Mouse (Mus musculus): ENCODE data around the gene Gga3. TPM values are rescaled to one million over a fixed set of nuclear protein-coding genes. Genes with fewer than 3 reads are reported as not detected.

Gene Gga3
- polyA plus RNA-seq, 1 experiment from 2014 or later, result 6.8 TPM

GRCm38 (mm10) chr11:115601174-115601573 lies 2.7 kb downstream of the Gga3 start:
- ATAC-seq (no peak), DNase-seq (ENCODE audit: low spot score) (no peak)
- Histone ChIP-seq H3K9ac (replicated peaks; ENCODE audit: low read depth) (no peak overlapping the region), H3K27me3 (replicated peaks; ENCODE audit: insufficient read depth, low read length) (no peaks in the 10 kb centered on the region), H3K4me1 (ENCODE audit: insufficient read depth, low read depth, low read length) (peaks cover 14% of the 10 kb centered on the region; the same call in 1 of the 2 replicates), H3K9me3 (ENCODE audit: low read length) (no peaks in the 10 kb centered on the region), H3K4me2 (replicated peaks; ENCODE audit: low read depth, low read length) (no peak overlapping the region), H3K27ac (ENCODE audit: low read length) (no peak overlapping the region), H3K36me3 (ENCODE audit: insufficient read depth, low read length) (no peaks in the 10 kb centered on the region; the same call in 1 of the 2 replicates), H3K4me3 (ENCODE audit: low read depth, low read length) (no peak overlapping the region)
- no peak for TF ChIP-seq CTCF (IDR thresholded peaks at IDR 0.05)
- TF ChIP-seq EP300 (IDR thresholded peaks at IDR 0.05), result no peak
- 78% methylated on average over 4 of the region's 4 CpGs for WGBS

- H3K27me3 ChIP-seq (replicated peaks; ENCODE audit: insufficient read depth, low read length), result no peaks in the 10 kb centered on the region
- no peak overlapping the region for H3K9ac ChIP-seq (replicated peaks; ENCODE audit: low read depth)
- no peak for TF ChIP-seq EP300 (IDR thresholded peaks at IDR 0.05)
- TF ChIP-seq CTCF (IDR thresholded peaks at IDR 0.05), result no peak
- no peaks in the 10 kb centered on the region for H3K9me3 ChIP-seq (ENCODE audit: low read length)
- ATAC-seq (no peak), DNase-seq (ENCODE audit: low spot score) (no peak)
- no peak overlapping the region for H3K4me3 ChIP-seq (ENCODE audit: low read depth, low read length)
- WGBS, result 73% methylated on average over 6 of the region's 15 CpGs
- no peaks in the 10 kb centered on the region; the same call in 1 of the 2 replicates for H3K36me3 ChIP-seq (ENCODE audit: insufficient read depth, low read length)
- no peak overlapping the region for H3K27ac ChIP-seq (ENCODE audit: low read length)
- peaks cover 14% of the 10 kb centered on the region; the same call in 1 of the 2 replicates for H3K4me1 ChIP-seq (ENCODE audit: insufficient read depth, low read depth, low read length)
- no peak overlapping the region for H3K4me2 ChIP-seq (replicated peaks; ENCODE audit: low read depth, low read length)
These were observed 3.1 kb downstream of the Gga3 start for GRCm38 (mm10) chr11:115600743-115601142.

- no peaks in the 10 kb centered on the region for H3K9me3 ChIP-seq (ENCODE audit: low read length)
- H3K4me3 ChIP-seq (ENCODE audit: low read depth, low read length), result no peak overlapping the region
- TF ChIP-seq CTCF (IDR thresholded peaks at IDR 0.05), result no peak
- no peak for TF ChIP-seq EP300 (IDR thresholded peaks at IDR 0.05)
- H3K27me3 ChIP-seq (replicated peaks; ENCODE audit: insufficient read depth, low read length), result no peaks in the 10 kb centered on the region
- H3K36me3 ChIP-seq (ENCODE audit: insufficient read depth, low read length), result no peaks in the 10 kb centered on the region; the same call in none of the 2 replicates
- ATAC-seq (no peak), DNase-seq (ENCODE audit: low spot score) (no peak)
- no peak overlapping the region for H3K4me2 ChIP-seq (replicated peaks; ENCODE audit: low read depth, low read length)
- no peak overlapping the region for H3K9ac ChIP-seq (replicated peaks; ENCODE audit: low read depth)
- H3K4me1 ChIP-seq (ENCODE audit: insufficient read depth, low read depth, low read length), result peaks cover 12% of the 10 kb centered on the region; the same call in 1 of the 2 replicates
- WGBS, result 86% methylated on average over 7 of the region's 7 CpGs
- H3K27ac ChIP-seq (ENCODE audit: low read length), result no peak overlapping the region
These were observed 4.1 kb downstream of the Gga3 start for GRCm38 (mm10) chr11:115599722-115600121.

- 93% methylated on average over 4 of the region's 4 CpGs for WGBS
- TF ChIP-seq CTCF (IDR thresholded peaks at IDR 0.05) (no peak), EP300 (IDR thresholded peaks at IDR 0.05) (no peak)
- H3K27ac ChIP-seq (ENCODE audit: low read length), result no peak overlapping the region
- H3K9ac ChIP-seq (replicated peaks; ENCODE audit: low read depth), result no peak overlapping the region
- DNase-seq (ENCODE audit: low spot score) (no peak), ATAC-seq (no peak)
- no peak overlapping the region for H3K4me3 ChIP-seq (ENCODE audit: low read depth, low read length)
- peaks cover 9% of the 10 kb centered on the region; the same call in 1 of the 2 replicates for H3K4me1 ChIP-seq (ENCODE audit: insufficient read depth, low read depth, low read length)
- no peak overlapping the region for H3K4me2 ChIP-seq (replicated peaks; ENCODE audit: low read depth, low read length)
- no peaks in the 10 kb centered on the region for H3K9me3 ChIP-seq (ENCODE audit: low read length)
- H3K27me3 ChIP-seq (replicated peaks; ENCODE audit: insufficient read depth, low read length), result no peaks in the 10 kb centered on the region
- peaks cover 4% of the 10 kb centered on the region for H3K36me3 ChIP-seq (ENCODE audit: insufficient read depth, low read length)
These were observed 5.5 kb downstream of the Gga3 start for GRCm38 (mm10) chr11:115598309-115598708.

GRCm38 (mm10) chr11:115595209-115595608 lies 8.6 kb downstream of the Gga3 start:
- H3K4me3 ChIP-seq (ENCODE audit: low read depth, low read length), result no peak overlapping the region
- H3K36me3 ChIP-seq (ENCODE audit: insufficient read depth, low read length), result peaks cover 22% of the 10 kb centered on the region

GRCm38 (mm10) chr11:115590526-115591075 lies 13.2 kb downstream of the Gga3 start:
- 84% methylated on average over 2 of the region's 2 CpGs for whole genome bisulfite sequencing

More at GRCm38 (mm10) chr11:115595209-115595608, 8.6 kb downstream of the Gga3 start:
- WGBS, result 94% methylated on average over 3 of the region's 3 CpGs
- Histone ChIP-seq H3K27ac (ENCODE audit: low read length) (no peak overlapping the region), H3K9me3 (ENCODE audit: low read length) (no peaks in the 10 kb centered on the region), H3K4me2 (replicated peaks; ENCODE audit: low read depth, low read length) (no peak overlapping the region), H3K9ac (replicated peaks; ENCODE audit: low read depth) (no peak overlapping the region), H3K27me3 (replicated peaks; ENCODE audit: insufficient read depth, low read length) (no peaks in the 10 kb centered on the region), H3K4me1 (ENCODE audit: insufficient read depth, low read depth, low read length) (no peaks in the 10 kb centered on the region)
- ATAC-seq, result no peak
- TF ChIP-seq CTCF (IDR thresholded peaks at IDR 0.05), result no peak
- TF ChIP-seq EP300 (IDR thresholded peaks at IDR 0.05), result no peak
- DNase-seq (ENCODE audit: low spot score), result no peak

More at GRCm38 (mm10) chr11:115590526-115591075, 13.2 kb downstream of the Gga3 start:
- no peaks in the 10 kb centered on the region for H3K9me3 ChIP-seq (ENCODE audit: low read length)
- DNase-seq (ENCODE audit: low spot score) (no peak), ATAC-seq (no peak)
- no peak overlapping the region for H3K4me3 ChIP-seq (ENCODE audit: low read depth, low read length)
- peaks cover 45% of the 10 kb centered on the region for H3K36me3 ChIP-seq (ENCODE audit: insufficient read depth, low read length)
- no peak overlapping the region for H3K27ac ChIP-seq (ENCODE audit: low read length)
- H3K27me3 ChIP-seq (replicated peaks; ENCODE audit: insufficient read depth, low read length), result no peaks in the 10 kb centered on the region
- H3K4me1 ChIP-seq (ENCODE audit: insufficient read depth, low read depth, low read length), result no peaks in the 10 kb centered on the region
- TF ChIP-seq CTCF (IDR thresholded peaks at IDR 0.05) (no peak), EP300 (IDR thresholded peaks at IDR 0.05) (no peak)
- no peak overlapping the region for H3K9ac ChIP-seq (replicated peaks; ENCODE audit: low read depth)
- no peak overlapping the region for H3K4me2 ChIP-seq (replicated peaks; ENCODE audit: low read depth, low read length)

All from lung, postnatal 0 days (tissue).